Mouse (Mus musculus): Measurements from ENCODE around the gene Ccdc9.
"Not testable (repeated sequence)": the region's sequence is repeated elsewhere in the genome, so short reads cannot be mapped to it uniquely, and the experiment has no call there.

The Ccdc9 gene

GRCm38 (mm10) chr7:16273081-16273765 lies 13.4 kb downstream of the Ccdc9 start, which contains the start of gene Inafm1:
Gene Inafm1 (minus strand): TSS chr7:16273617.
- peak; percentile 92 for DNase-seq (ENCODE audit: extremely low spot score, low spot score)

- peak; percentile 75 for DNase-seq (ENCODE audit: extremely low spot score, low spot score)
Observed at GRCm38 (mm10) chr7:16272681-16273080, 13.9 kb downstream of the Ccdc9 start.

GRCm38 (mm10) chr7:16271139-16271538 lies 15.5 kb downstream of the Ccdc9 start:
- no peak for DNase-seq (ENCODE audit: extremely low spot score, low spot score)

DNA sequence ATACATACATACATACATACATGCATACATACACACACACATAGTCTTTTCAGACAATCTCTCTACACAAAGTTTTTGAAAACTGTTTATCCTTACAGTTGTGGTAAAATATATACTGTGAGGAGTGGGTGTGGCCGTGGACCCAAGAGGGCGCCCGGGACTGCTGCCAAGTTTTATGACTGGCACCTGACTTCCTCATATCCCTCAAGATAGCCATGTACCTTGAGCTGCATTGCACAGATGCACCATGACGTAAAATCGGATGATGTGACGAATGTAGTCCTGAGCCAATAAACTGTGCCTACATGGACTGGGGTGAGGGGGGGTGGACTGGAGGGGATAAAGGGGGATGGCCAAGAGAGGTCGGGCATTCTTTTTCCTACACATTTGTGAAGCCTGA lies 20.0 kb downstream of the Ccdc9 start:
- not testable (repeated sequence) for DNase-seq (ENCODE audit: extremely low spot score, low spot score)

DNA sequence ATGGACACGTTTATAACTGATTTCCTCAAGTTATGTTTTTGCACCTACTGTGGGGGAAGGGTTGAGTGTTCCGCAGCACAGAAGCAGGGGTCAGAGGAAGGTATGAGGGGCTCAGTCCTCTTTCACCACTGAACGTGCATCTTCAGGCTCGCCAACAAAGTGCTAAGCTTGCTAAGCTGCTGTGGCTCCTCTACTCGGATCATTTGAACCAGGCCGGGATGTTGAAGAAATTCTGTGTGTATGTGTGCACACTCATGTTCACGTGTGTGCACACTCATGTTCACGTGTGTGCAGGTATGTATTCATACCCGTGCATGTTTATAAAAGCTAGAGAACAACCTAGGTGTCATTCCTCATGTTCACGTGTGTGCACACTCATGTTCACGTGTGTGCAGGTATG lies 20.7 kb downstream of the Ccdc9 start:
- no peak for DNase-seq (ENCODE audit: extremely low spot score, low spot score)

- DNase-seq (ENCODE audit: extremely low spot score, low spot score) = no peak
Observed at GRCm38 (mm10) chr7:16263843-16264242, 22.8 kb downstream of the Ccdc9 start.

DNA sequence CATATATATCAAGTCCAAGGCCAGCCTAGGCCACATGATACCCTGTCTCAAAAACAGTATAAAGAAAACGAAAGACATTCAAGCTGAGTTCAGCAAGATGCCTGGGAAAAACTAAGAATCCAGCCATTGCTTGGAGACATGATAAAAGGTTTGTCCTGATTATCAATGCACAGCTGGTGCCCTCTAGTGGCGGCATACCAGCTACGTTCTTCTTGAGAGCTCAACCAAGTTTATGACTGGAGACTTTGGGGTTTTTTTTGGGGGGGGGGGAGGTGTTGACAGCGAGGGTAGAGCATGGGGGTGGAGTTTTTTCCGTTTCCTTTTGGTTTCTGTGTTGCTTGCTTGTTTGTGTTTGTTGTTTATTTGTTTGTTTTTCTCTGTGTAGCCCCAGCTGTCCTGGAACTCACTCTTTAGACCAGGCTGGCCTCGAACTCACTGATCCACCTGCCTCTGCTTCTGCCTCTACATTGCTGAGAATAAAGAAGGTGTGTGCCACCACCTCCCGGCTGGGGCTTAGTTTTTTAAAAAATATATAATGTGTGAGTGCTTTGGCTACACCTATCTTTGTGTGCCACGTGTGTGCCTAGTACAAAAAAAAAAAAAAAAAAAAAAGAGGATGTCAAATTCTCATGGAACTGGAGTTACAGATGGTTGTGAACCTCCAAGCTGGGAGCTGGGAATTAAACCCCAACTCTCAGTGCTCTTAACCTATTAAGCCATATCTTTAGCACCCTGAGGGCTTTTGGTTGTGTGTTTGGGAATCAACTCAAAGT lies 23.4 kb downstream of the Ccdc9 start:
- peak; percentile 64 for DNase-seq (ENCODE audit: extremely low spot score, low spot score)

GRCm38 (mm10) chr7:16261097-16261496 lies 25.5 kb downstream of the Ccdc9 start:
- no peak for DNase-seq (ENCODE audit: extremely low spot score, low spot score)

GRCm38 (mm10) chr7:16259110-16259590 lies 27.4 kb downstream of the Ccdc9 start, which contains the start of gene C5ar1:
Gene C5ar1 (minus strand): TSS chr7:16259540.
- DNase-seq (ENCODE audit: extremely low spot score, low spot score) = no peak

GRCm38 (mm10) chr7:16257830-16258229 lies 28.8 kb downstream of the Ccdc9 start:
- DNase-seq (ENCODE audit: extremely low spot score, low spot score) = no peak

DNA sequence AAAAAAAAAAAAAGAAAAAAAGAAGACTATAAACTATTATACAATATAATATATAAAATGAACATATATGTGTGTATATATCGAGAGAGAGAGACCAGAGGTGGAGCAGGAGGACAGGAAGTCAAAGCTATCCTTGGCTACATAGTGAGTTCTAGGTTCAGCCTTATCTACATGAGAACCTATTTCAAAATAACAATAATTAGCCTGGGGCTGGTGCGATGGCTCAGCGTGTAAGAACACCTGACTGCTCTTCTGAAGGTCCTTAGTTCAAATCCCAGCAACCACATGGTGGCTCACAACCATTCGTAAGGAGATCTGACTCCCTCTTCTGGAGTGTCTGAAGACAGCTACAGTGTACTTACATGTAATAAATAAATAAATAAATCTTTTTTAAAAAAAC lies 30.6 kb downstream of the Ccdc9 start:
- not testable (repeated sequence) for DNase-seq (ENCODE audit: extremely low spot score, low spot score)

- no peak for DNase-seq (ENCODE audit: extremely low spot score, low spot score)
Observed at GRCm38 (mm10) chr7:16254195-16254594, 32.4 kb downstream of the Ccdc9 start.

DNA sequence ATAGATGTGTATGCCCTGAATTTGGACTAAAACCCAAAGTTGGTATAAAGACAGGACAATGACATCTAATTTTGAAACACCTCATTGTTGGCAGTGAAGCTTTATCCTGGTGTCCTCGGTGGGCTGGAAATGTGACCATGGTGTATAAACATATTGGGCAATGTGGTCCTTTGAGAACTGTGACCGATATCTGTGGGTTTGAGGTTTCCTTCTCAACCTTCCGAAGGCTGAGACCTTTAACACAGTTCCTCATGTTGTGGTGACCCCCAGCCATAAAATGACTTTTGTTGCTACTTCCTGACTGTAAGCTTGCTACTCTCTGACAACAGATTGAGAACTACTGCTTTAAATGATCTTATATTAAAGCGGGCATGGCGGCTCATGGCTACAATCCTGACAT lies 35.9 kb downstream of the Ccdc9 start:
- DNase-seq (ENCODE audit: extremely low spot score, low spot score) = no peak

GRCm38 (mm10) chr7:16245958-16246357 lies 40.6 kb downstream of the Ccdc9 start:
- DNase-seq (ENCODE audit: extremely low spot score, low spot score) = no peak

DNA sequence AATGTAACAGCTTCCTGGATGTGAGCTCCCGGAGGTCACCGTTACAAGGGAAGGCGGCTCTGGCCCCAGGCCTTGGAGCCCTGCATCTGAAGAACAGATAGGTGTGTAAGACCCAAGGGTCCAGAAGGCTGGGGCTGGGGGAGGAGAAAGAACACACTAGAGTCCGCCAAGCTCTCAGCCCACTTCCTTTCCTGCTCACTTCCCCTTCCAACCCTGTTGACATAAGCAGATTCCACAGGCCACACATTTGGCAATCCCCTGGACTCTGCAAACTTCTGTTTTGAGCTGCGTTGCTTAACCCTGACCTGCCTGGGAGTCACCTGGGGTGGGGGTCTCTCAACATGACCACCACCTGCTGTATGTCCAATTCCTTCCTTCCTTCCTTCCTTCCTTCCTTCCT lies 42.5 kb downstream of the Ccdc9 start, which contains the start of gene C5ar2:
TSS of gene C5ar2 (minus strand) at position 88 of the 400 bp plus-strand sequence.
- DNase-seq (ENCODE audit: extremely low spot score, low spot score) = no peak

DNA sequence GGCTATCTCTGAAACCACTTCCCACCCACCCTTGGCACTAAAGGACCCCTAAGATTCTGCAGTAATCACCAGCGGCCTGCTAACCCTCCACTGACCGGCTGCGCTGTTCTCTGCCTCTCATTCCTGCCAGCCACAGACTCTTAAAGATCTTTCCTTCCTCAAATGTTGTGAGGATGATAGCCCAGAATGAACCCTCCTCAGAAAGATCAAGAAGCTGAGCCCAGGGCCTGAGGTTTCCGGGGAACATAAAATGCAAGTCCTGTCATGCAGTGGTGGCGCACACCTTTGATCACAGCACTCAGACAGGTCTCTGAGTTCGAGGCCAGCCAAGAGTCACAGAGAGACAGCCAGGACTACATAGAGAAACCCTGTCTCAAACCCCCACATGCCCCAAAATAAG lies 44.4 kb downstream of the Ccdc9 start:
- DNase-seq (ENCODE audit: extremely low spot score, low spot score) = no peak

- no peak for DNase-seq (ENCODE audit: extremely low spot score, low spot score)
Observed at GRCm38 (mm10) chr7:16241787-16242186, 44.8 kb downstream of the Ccdc9 start.

- DNase-seq (ENCODE audit: extremely low spot score, low spot score) = no peak
Observed at GRCm38 (mm10) chr7:16240978-16241303, 45.7 kb downstream of the Ccdc9 start.

GRCm38 (mm10) chr7:16240281-16240977 lies 46.2 kb downstream of the Ccdc9 start:
- DNase-seq (ENCODE audit: extremely low spot score, low spot score) = no peak

GRCm38 (mm10) chr7:16239554-16239997 lies 47.0 kb downstream of the Ccdc9 start:
- no peak for DNase-seq (ENCODE audit: extremely low spot score, low spot score)

DNA sequence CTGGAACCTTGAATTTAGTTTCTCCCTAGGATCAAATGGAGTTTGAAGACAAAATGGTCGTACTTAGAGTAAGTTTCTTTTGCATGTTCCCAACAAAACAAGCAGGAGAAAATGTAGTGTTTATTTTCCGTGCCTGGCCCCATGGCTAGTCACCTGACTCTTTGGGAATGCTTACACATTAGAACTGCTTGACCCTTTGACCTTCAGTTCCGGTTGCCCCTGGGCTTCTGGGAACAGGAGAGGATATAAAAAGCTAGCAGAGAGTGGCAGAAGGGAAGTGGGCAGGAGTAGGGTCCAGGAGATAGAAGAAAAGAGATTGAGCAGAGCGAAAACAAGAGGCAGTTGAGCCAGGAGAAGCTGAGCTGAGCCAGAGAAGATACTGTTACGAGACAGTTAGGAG lies 56.7 kb downstream of the Ccdc9 start:
- peak; percentile 42 for DNase-seq (ENCODE audit: extremely low spot score, low spot score)
